9 mouse cellular contexts compared by ENCODE assay signal in the genomic region with DNA sequence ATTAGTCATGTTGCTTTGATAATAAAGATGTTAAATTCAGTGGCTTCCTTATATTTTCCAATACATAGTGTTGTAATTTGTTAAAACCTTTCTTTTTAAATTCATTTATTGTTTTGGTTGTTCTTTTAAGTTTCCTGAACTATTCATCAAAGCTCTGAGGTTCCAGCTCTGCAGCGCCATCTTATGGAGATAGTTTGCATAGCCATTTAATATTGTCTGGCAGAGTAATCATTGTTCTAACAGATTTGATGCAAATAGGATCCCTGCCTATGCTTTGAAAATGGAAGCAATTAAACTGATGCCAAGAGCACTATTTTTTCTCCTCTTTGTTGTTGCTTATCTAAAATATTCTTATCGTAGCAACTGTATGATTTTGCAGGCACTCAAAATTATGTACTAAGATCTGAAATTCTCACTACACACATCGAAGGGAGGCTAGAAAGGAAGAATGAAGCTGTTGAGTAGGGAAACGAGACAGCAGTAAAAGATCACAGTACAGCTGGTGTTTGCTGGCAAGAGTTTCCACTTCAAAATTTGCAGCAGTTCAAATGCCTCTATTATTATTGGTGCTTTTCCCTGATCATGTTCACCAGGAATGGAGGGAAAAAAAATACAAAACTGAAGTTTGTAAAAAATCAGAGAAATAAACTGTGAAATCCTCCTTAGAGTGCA.
DNase-seq lines count a peak whose midpoint lies in the region; ATAC-seq and TF ChIP-seq lines count a peak whose summit lies in the region.
"Had no signal": no experiment of that assay in that cellular context is flagged by ENCODE, and none has a peak within 500 bp of the region (broad histone marks: within the 10 kb centered on the region; RNA-seq: fewer than 3 reads in every experiment).

No protein-coding gene starts in this region.

- ATAC-seq in limb, embryonic 11.5 days (ENCODE audit: insufficient number of reproducible peaks, low FRiP score, low TSS enrichment, low read depth), result no peak
- no peak for ATAC-seq in neural tube, embryonic 14.5 days (ENCODE audit: low read depth)
- no peak for ATAC-seq in erythroid progenitor cell, adult 5-6 weeks (replicated peaks; ENCODE audit: low FRiP score, poor library complexity, severe bottlenecking)
- ATAC-seq in heart, embryonic 11.5 days (replicated peaks; ENCODE audit: insufficient number of reproducible peaks, low FRiP score, low TSS enrichment), result no peak

- H3K9ac ChIP-seq in limb, embryonic 11.5 days (ENCODE audit: low read length), result no peak overlapping the region
- H3K9ac ChIP-seq in neural tube, embryonic 14.5 days (replicated peaks; ENCODE audit: low read depth, low read length), result no peak overlapping the region
- H3K9ac ChIP-seq in heart, embryonic 11.5 days (ENCODE audit: low read depth, low read length), result no peak overlapping the region
- H3K9ac ChIP-seq: limb, embryonic 12.5 days had no signal

- H3K9me3 ChIP-seq in limb, embryonic 11.5 days (ENCODE audit: control insufficient read depth, low read length), result no peaks in the 10 kb centered on the region
- no peaks in the 10 kb centered on the region for H3K9me3 ChIP-seq in limb, embryonic 10.5 days (replicated peaks)
- H3K9me3 ChIP-seq in neural tube, embryonic 14.5 days (ENCODE audit: control insufficient read depth, low read length), result no peaks in the 10 kb centered on the region
- no peaks in the 10 kb centered on the region for H3K9me3 ChIP-seq in heart, embryonic 11.5 days (replicated peaks; ENCODE audit: control insufficient read depth, low read length)
- H3K9me3 ChIP-seq: limb, embryonic 12.5 days had no signal

- no peaks in the 10 kb centered on the region for H3K27me3 ChIP-seq in limb, embryonic 11.5 days (ENCODE audit: control insufficient read depth, insufficient read depth, low read length)
- H3K27me3 ChIP-seq in limb, embryonic 10.5 days (ENCODE audit: low read depth, poor library complexity, severe bottlenecking), result no peaks in the 10 kb centered on the region
- no peaks in the 10 kb centered on the region for H3K27me3 ChIP-seq in neural tube, embryonic 14.5 days (ENCODE audit: control insufficient read depth, insufficient read depth, low read length)
- no peaks in the 10 kb centered on the region for H3K27me3 ChIP-seq in heart, embryonic 11.5 days (ENCODE audit: control insufficient read depth, insufficient read depth, low read length)
- H3K27me3 ChIP-seq: limb, embryonic 12.5 days had no signal

- 43% methylated on average over 4 of the region's 4 CpGs for WGBS in limb, embryonic 11.5 days
- WGBS in limb, embryonic 10.5 days, result 50% methylated on average over 4 of the region's 4 CpGs
- 27% methylated on average over 4 of the region's 4 CpGs for WGBS in neural tube, embryonic 14.5 days
- WGBS in heart, embryonic 11.5 days (ENCODE audit: insufficient replicate concordance), result 31% methylated on average over 4 of the region's 4 CpGs

- TF ChIP-seq POLR2A in brain, embryonic 14.5 days (IDR thresholded peaks at IDR 0.05; ENCODE audit: borderline replicate concordance, extremely low read depth, insufficient read depth, insufficient read length, poor library complexity, severe bottlenecking), result no peak

- H3K4me1 ChIP-seq in limb, embryonic 11.5 days (ENCODE audit: control insufficient read depth, insufficient read depth, low read length), result no peaks in the 10 kb centered on the region
- no peaks in the 10 kb centered on the region for H3K4me1 ChIP-seq in limb, embryonic 10.5 days
- H3K4me1 ChIP-seq in neural tube, embryonic 14.5 days (ENCODE audit: control insufficient read depth, insufficient read depth, low read length), result no peaks in the 10 kb centered on the region
- no peaks in the 10 kb centered on the region for H3K4me1 ChIP-seq in heart, embryonic 11.5 days (ENCODE audit: control insufficient read depth, insufficient read depth, low read length)
- H3K4me1 ChIP-seq: limb, embryonic 12.5 days had no signal

- TF ChIP-seq CTCF in brain, embryonic 14.5 days (IDR thresholded peaks at IDR 0.05; ENCODE audit: borderline replicate concordance, extremely low read depth, insufficient read depth, insufficient read length), result no peak

- peak; percentile 26 for DNase-seq in limb, embryonic 11.5 days (ENCODE audit: low spot score)
- no peak for DNase-seq in limb, embryonic 10.5 days (ENCODE audit: low spot score)
- DNase-seq in brain, embryonic 14.5 days (ENCODE audit: low read depth), result peak; percentile 90
- peak; percentile 14 to 39 for DNase-seq in frontal cortex, postnatal 10 days (ENCODE audit: low spot score in 2 of 2)
- DNase-seq in kidney, postnatal 25 days, result no peak

- no peak overlapping the region for H3K27ac ChIP-seq in limb, embryonic 11.5 days (replicated peaks; ENCODE audit: low read depth, low read length)
- H3K27ac ChIP-seq in limb, embryonic 10.5 days, result no peak overlapping the region
- peak overlapping the region; percentile 29; the same call in 1 of the 2 replicates for H3K27ac ChIP-seq in neural tube, embryonic 14.5 days (ENCODE audit: low read depth, low read length)
- H3K27ac ChIP-seq in heart, embryonic 11.5 days (ENCODE audit: low read depth, low read length), result no peak overlapping the region
- H3K27ac ChIP-seq: limb, embryonic 12.5 days had no signal

- no peak overlapping the region for H3K4me2 ChIP-seq in limb, embryonic 11.5 days (ENCODE audit: low read depth, severe bottlenecking)
- no peak overlapping the region for H3K4me2 ChIP-seq in neural tube, embryonic 14.5 days (ENCODE audit: low read depth, low read length)
- H3K4me2 ChIP-seq in heart, embryonic 11.5 days, result no peak overlapping the region
- H3K4me2 ChIP-seq: limb, embryonic 12.5 days had no signal

- H3K36me3 ChIP-seq in limb, embryonic 11.5 days (ENCODE audit: control insufficient read depth, insufficient read depth, low read length), result no peaks in the 10 kb centered on the region
- H3K36me3 ChIP-seq in limb, embryonic 10.5 days, result no peaks in the 10 kb centered on the region
- no peaks in the 10 kb centered on the region for H3K36me3 ChIP-seq in neural tube, embryonic 14.5 days (ENCODE audit: control insufficient read depth, insufficient read depth, low read length)
- no peaks in the 10 kb centered on the region for H3K36me3 ChIP-seq in heart, embryonic 11.5 days (ENCODE audit: control insufficient read depth, insufficient read depth, low read length)
- H3K36me3 ChIP-seq: limb, embryonic 12.5 days had no signal

- no peak overlapping the region for H3K4me3 ChIP-seq in limb, embryonic 11.5 days (ENCODE audit: low read depth, low read length)
- H3K4me3 ChIP-seq in limb, embryonic 10.5 days, result no peak overlapping the region
- no peak overlapping the region for H3K4me3 ChIP-seq in neural tube, embryonic 14.5 days (ENCODE audit: low read depth, low read length)
- no peak overlapping the region for H3K4me3 ChIP-seq in heart, embryonic 11.5 days (ENCODE audit: low read depth, low read length)
- H3K4me3 ChIP-seq: limb, embryonic 12.5 days had no signal

Comparison
In these comparisons a context has a peak if more than half of its experiments do, and no peak if none do; other contexts are left out.
1. DNase-seq: peak in limb, embryonic 11.5 days (single experiment), brain, embryonic 14.5 days (single experiment) and frontal cortex, postnatal 10 days (2 of 2); none in limb, embryonic 10.5 days (single experiment) and kidney, postnatal 25 days (0 of 2).